Mouse (Mus musculus): ENCODE data around the gene Il13ra1.

GRCm38 (mm10) chrX:36082917-36083316 is 29.0 kb upstream of the Il13ra1 start:
- TF ChIP-seq CTCF (IDR thresholded peaks at IDR 0.05; ENCODE audit: borderline replicate concordance, insufficient read depth, low read depth, low read length) (no peak), POLR2A (IDR thresholded peaks at IDR 0.05; ENCODE audit: borderline replicate concordance, insufficient read depth, low read length) (no peak)

All from cerebellum, adult 2 months (tissue).